Mouse (Mus musculus) bone marrow, adult 2 months (tissue): Measurements from ENCODE around the gene Samhd1.

Experiments
- CTCF ChIP-seq: fragments of 200-500 bp; IDR thresholded peaks from 2 replicates; pipeline ENCODE4 v1.5.1; 2011; ENCODE audit warnings: low read length, control low read depth; ENCODE audit not compliant: control insufficient read depth, insufficient read depth
- POLR2A ChIP-seq: fragments of 200-500 bp; IDR thresholded peaks from 2 replicates; pipeline ENCODE4 v1.6.1; 2011; ENCODE audit warnings: low read depth, mild to moderate bottlenecking, control low read depth, low read length, borderline replicate concordance; ENCODE audit not compliant: control insufficient read depth

GRCm38 (mm10) chr2:157172984-157173383 is 37.9 kb upstream of the Samhd1 start:
- no peak for TF ChIP-seq CTCF
- no peak for TF ChIP-seq POLR2A
